Mouse (Mus musculus) kidney, postnatal 4 days (tissue): ENCODE measurements around the gene Mrpl43.

ENCODE experiments used
- DNase-seq, 2 experiments: peaks; one replicate each; pipeline ENCODE4 v3.0.0; 2021; ENCODE audit warnings: mixed read lengths in 2 of 2

Gene Mrpl43

GRCm38 (mm10) chr19:45007021-45007420, 779 bp upstream of the Mrpl43 start:
- DNase-seq: peak in 1 of 2 experiments; percentile 24

GRCm38 (mm10) chr19:45005444-45005843, 798 bp downstream of the Mrpl43 start, which contains the start of gene Twnk:
Twnk (plus strand) TSS chr19:45005663.
- DNase-seq: peak; percentile 76 to 82

GRCm38 (mm10) chr19:45003740-45004516, 2.3 kb downstream of the Mrpl43 start:
- DNase-seq: no peak

GRCm38 (mm10) chr19:45002301-45002700, 3.9 kb downstream of the Mrpl43 start:
- DNase-seq: peak in 1 of 2 experiments; percentile 35

- DNase-seq: no peak
Observed at GRCm38 (mm10) chr19:44999647-45000046, 6.6 kb downstream of the Mrpl43 start.

- DNase-seq: no peak
Observed at GRCm38 (mm10) chr19:44997786-44998185, 8.5 kb downstream of the Mrpl43 start.

- DNase-seq: no peak
Observed at GRCm38 (mm10) chr19:44992712-44993111, 13.5 kb downstream of the Mrpl43 start.

GRCm38 (mm10) chr19:44992246-44992645, 14.0 kb downstream of the Mrpl43 start:
- DNase-seq: peak in 1 of 2 experiments; percentile 24

- peak in 1 of 2 experiments; percentile 21 for DNase-seq
Observed at GRCm38 (mm10) chr19:44991031-44991430, 15.2 kb downstream of the Mrpl43 start.

- peak; percentile 40 to 59 for DNase-seq
Observed at GRCm38 (mm10) chr19:44989567-44990495, 16.4 kb downstream of the Mrpl43 start.

- peak; percentile 66 to 76 for DNase-seq
Observed at GRCm38 (mm10) chr19:44988831-44989566, 17.2 kb downstream of the Mrpl43 start, which contains the start of gene Sema4g. Sema4g (plus strand) TSS chr19:44989101.

GRCm38 (mm10) chr19:44988321-44988720, 17.9 kb downstream of the Mrpl43 start:
- DNase-seq: no peak

- DNase-seq: no peak
Observed at GRCm38 (mm10) chr19:44987851-44988250, 18.4 kb downstream of the Mrpl43 start.

GRCm38 (mm10) chr19:44987004-44987403, 19.2 kb downstream of the Mrpl43 start:
- no peak for DNase-seq

- DNase-seq: no peak
Observed at GRCm38 (mm10) chr19:44985159-44985988, 20.9 kb downstream of the Mrpl43 start.

- no peak for DNase-seq
Observed at GRCm38 (mm10) chr19:44984420-44984819, 21.8 kb downstream of the Mrpl43 start.

GRCm38 (mm10) chr19:44983366-44983765, 22.9 kb downstream of the Mrpl43 start:
- DNase-seq: no peak

- no peak for DNase-seq
Observed at GRCm38 (mm10) chr19:44982477-44983115, 23.6 kb downstream of the Mrpl43 start.

- no peak for DNase-seq
Observed at GRCm38 (mm10) chr19:44980787-44981186, 25.5 kb downstream of the Mrpl43 start.

- no peak for DNase-seq
Observed at GRCm38 (mm10) chr19:44977148-44977547, 29.1 kb downstream of the Mrpl43 start.

GRCm38 (mm10) chr19:44976636-44977035, 29.6 kb downstream of the Mrpl43 start:
- no peak for DNase-seq
